Mouse (Mus musculus): Measurements from ENCODE around the gene Nxpe5. TPM values are rescaled to one million over a fixed set of nuclear protein-coding genes. Genes with fewer than 3 reads are reported as not detected.
"Not testable (repeated sequence)": the region's sequence is repeated elsewhere in the genome, so short reads cannot be mapped to it uniquely, and the experiment has no call there.

Nxpe5 gene
- polyA plus RNA-seq, 1 experiment from 2014 or later, result not detected

- not testable (repeated sequence) for H3K4me2 ChIP-seq; H3K27ac ChIP-seq (replicated peaks); H3K9ac ChIP-seq; ATAC-seq (ENCODE audit: extremely low read depth, insufficient number of reproducible peaks, low FRiP score, low TSS enrichment); H3K4me1 ChIP-seq; H3K27me3 ChIP-seq (replicated peaks); H3K36me3 ChIP-seq; H3K4me3 ChIP-seq
- H3K9me3 ChIP-seq, result peaks cover 43% of the 10 kb centered on the region
- 90% methylated on average over 13 of the region's 13 CpGs for WGBS
These were observed 9.1 kb upstream of the Nxpe5 start for GRCm38 (mm10) chr5:138216632-138217031.

DNA sequence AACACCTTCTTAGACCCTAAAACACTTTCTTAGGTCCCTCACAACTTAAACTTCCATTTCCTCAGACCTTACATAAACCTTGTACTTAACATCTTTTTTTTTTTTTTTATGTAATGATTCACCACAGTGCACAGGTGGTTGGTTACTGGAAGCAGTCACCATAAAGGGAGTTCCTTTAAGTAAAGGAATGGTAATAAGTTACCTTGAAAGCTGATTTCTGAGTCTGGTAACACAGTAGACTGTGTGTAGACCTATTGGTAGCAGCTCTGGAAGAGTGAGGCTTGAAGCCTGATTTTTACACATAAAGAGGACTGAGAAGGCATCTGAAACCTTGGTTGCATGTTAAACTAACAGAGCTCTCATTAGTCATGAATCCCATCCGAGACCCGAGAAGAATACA lies 5.8 kb upstream of the Nxpe5 start:
- H3K4me1 ChIP-seq, result no peaks in the 10 kb centered on the region
- peaks cover 26% of the 10 kb centered on the region for H3K9me3 ChIP-seq
- H3K9ac ChIP-seq, result no peak overlapping the region
- ATAC-seq (ENCODE audit: extremely low read depth, insufficient number of reproducible peaks, low FRiP score, low TSS enrichment), result no peak
- 0 out of 2 replicates have a peak, but pooled peaks cover 6% of the 10 kb centered on the region for H3K27me3 ChIP-seq (replicated peaks)
- H3K4me3 ChIP-seq, result no peak overlapping the region
- no peak overlapping the region for H3K4me2 ChIP-seq
- 61% methylated on average over 2 of the region's 2 CpGs for WGBS
- no peaks in the 10 kb centered on the region for H3K36me3 ChIP-seq
- H3K27ac ChIP-seq (replicated peaks), result no peak overlapping the region

GRCm38 (mm10) chr5:138222111-138222510 lies 3.6 kb upstream of the Nxpe5 start:
- no peak overlapping the region for H3K4me2 ChIP-seq
- peaks cover 6% of the 10 kb centered on the region; the same call in 1 of the 2 replicates for H3K9me3 ChIP-seq
- no peak overlapping the region for H3K9ac ChIP-seq
- no peaks in the 10 kb centered on the region for H3K4me1 ChIP-seq
- 23% methylated on average over 4 of the region's 4 CpGs for WGBS
- H3K27me3 ChIP-seq (replicated peaks), result 0 out of 2 replicates have a peak, but pooled peaks cover 6% of the 10 kb centered on the region
- no peaks in the 10 kb centered on the region for H3K36me3 ChIP-seq
- H3K4me3 ChIP-seq, result no peak overlapping the region
- ATAC-seq (ENCODE audit: extremely low read depth, insufficient number of reproducible peaks, low FRiP score, low TSS enrichment), result no peak
- H3K27ac ChIP-seq (replicated peaks), result no peak overlapping the region

DNA sequence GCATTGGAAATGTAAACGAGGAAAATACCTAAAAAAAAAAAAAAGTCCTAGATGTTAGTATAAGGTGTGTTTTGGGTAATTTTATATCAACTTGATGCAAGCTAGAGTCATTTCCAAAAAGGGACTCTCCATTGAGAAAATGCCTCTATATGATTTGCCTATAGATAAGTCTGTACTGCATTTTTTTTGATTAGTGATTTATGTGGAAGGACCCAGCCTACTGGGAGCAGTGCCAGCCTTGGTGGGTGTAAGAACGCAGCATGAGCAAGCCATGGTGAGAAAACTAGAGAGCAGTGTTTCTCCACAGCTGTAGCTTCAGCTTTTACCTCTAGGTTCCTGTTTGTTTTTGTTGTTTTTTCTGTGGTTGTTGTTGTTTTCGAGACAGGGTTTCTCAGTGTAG lies 2.4 kb upstream of the Nxpe5 start:
- H3K9me3 ChIP-seq, result no peaks in the 10 kb centered on the region
- H3K4me1 ChIP-seq, result no peaks in the 10 kb centered on the region
- 45% methylated on average over 3 of the region's 3 CpGs for WGBS
- H3K4me2 ChIP-seq, result no peak overlapping the region
- 0 out of 2 replicates have a peak, but pooled peaks cover 6% of the 10 kb centered on the region for H3K27me3 ChIP-seq (replicated peaks)
- ATAC-seq (ENCODE audit: extremely low read depth, insufficient number of reproducible peaks, low FRiP score, low TSS enrichment), result no peak
- H3K4me3 ChIP-seq, result no peak overlapping the region
- H3K9ac ChIP-seq, result no peak overlapping the region
- no peaks in the 10 kb centered on the region for H3K36me3 ChIP-seq
- H3K27ac ChIP-seq (replicated peaks), result no peak overlapping the region

DNA sequence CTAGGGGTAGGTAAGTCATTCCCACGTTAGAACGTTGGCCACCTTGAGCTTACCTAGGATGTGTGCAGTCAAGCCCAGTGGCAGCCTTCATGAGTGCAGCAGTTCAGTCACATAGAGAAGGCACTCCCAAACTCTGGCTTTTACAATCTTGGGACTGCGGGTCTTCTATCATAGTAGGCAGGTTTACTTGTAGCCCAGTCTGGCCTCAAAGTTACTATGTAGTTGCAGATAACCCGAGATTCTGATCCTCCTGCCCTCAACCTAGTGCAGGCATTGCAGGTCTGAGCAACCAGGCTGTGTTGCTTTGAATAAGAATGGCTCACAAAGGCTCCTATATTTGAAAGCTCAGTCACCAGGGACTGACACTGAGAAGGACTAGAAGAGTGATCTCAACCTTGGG lies 793 bp downstream of the Nxpe5 start:
- H3K27me3 ChIP-seq (replicated peaks), result no peaks in the 10 kb centered on the region
- no peaks in the 10 kb centered on the region for H3K36me3 ChIP-seq
- 79% methylated on average over 4 of the region's 4 CpGs for WGBS
- no peak overlapping the region for H3K4me2 ChIP-seq
- H3K9ac ChIP-seq, result no peak overlapping the region
- no peak for ATAC-seq (ENCODE audit: extremely low read depth, insufficient number of reproducible peaks, low FRiP score, low TSS enrichment)
- no peak overlapping the region for H3K4me3 ChIP-seq
- no peaks in the 10 kb centered on the region for H3K4me1 ChIP-seq
- H3K27ac ChIP-seq (replicated peaks), result no peak overlapping the region
- H3K9me3 ChIP-seq, result no peaks in the 10 kb centered on the region

DNA sequence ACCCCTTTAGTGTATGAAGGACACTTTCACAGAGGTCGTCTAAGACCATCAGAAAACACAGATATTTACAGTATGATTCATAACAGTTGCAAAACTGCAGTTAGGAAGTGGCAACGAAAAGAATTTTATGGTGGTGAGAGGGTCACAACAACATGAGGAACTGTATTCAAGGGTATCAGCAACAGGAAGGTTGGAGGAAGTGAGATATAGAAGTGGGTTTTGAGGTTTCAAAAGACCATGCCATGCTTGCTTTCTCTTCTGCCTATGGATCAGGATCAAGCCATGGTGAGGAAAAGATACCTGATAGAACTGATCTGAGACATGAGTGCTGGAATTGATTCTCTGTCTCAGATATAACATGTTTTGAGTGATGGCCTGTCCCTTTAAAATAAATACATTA lies 1.7 kb downstream of the Nxpe5 start:
- 52% methylated on average over 2 of the region's 2 CpGs for WGBS
- no peak overlapping the region for H3K27ac ChIP-seq (replicated peaks)
- H3K36me3 ChIP-seq, result no peaks in the 10 kb centered on the region
- H3K27me3 ChIP-seq (replicated peaks), result no peaks in the 10 kb centered on the region
- H3K9me3 ChIP-seq, result no peaks in the 10 kb centered on the region
- no peaks in the 10 kb centered on the region for H3K4me1 ChIP-seq
- ATAC-seq (ENCODE audit: extremely low read depth, insufficient number of reproducible peaks, low FRiP score, low TSS enrichment), result no peak
- no peak overlapping the region for H3K9ac ChIP-seq
- H3K4me2 ChIP-seq, result no peak overlapping the region
- no peak overlapping the region for H3K4me3 ChIP-seq

DNA sequence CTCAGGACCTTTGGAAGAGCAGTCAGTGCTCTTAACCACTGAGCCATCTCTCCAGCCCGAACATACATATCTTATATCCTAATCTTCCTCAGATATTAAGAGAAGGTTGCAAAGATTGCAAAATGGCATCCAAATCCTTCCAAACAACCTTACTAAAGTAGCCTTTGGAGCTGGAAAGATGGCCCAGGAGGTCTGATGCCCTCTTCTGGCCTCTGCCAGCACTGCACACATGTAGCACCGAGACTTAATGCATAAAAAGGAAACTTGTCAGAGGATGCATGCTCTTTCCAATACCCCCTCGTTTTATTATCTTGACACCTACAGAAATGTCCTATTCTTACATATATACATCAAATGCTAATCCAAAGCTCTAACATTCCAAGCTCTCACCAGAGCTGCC lies 2.3 kb downstream of the Nxpe5 start:
- Histone ChIP-seq H3K4me3 (no peak overlapping the region), H3K36me3 (no peaks in the 10 kb centered on the region), H3K9me3 (no peaks in the 10 kb centered on the region), H3K4me2 (no peak overlapping the region), H3K27me3 (replicated peaks) (no peaks in the 10 kb centered on the region), H3K27ac (replicated peaks) (no peak overlapping the region), H3K4me1 (no peaks in the 10 kb centered on the region), H3K9ac (no peak overlapping the region)
- WGBS, result 58% methylated on average over 3 of the region's 3 CpGs
- no peak for ATAC-seq (ENCODE audit: extremely low read depth, insufficient number of reproducible peaks, low FRiP score, low TSS enrichment)

DNA sequence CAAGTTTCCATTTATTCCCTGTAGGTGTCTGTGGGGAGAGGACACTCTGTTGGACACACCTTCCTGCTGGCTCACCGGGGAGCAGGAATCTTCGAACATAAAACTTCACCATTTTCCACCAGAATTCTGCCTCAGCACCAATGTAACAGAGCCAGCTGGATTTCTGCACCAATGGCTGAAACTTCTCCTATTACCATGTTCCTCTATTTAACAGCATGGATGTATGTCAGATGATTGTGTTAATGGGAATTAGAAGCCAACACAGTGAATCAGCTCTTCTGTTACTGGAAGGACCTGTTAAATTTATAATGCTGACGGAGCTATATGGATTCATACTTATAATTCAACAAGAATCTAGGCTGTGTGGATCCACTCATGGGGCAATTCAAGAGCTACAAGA lies 3.8 kb downstream of the Nxpe5 start:
- no peak for ATAC-seq (ENCODE audit: extremely low read depth, insufficient number of reproducible peaks, low FRiP score, low TSS enrichment)
- WGBS, result 79% methylated on average over 3 of the region's 3 CpGs

DNA sequence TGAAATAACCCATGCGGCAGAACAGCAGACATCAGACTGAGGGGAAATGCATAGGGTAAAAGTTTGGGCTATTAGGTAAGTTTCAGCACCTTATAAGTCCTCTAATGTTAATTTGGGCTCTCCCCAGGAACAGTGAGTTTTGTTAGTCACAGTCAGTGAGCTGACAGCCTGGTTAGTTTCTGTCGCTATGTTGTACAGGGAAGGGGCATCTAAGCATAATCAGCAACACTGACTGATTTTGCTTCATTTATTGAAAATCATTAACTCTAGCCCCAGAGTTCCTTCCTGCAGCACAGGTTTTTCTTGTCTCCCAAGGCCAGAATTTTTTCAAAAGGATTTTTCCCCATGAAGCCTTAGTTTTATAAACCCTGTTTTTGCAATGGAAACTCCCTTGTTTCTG lies 8.1 kb downstream of the Nxpe5 start:
- Histone ChIP-seq H3K4me1 (no peaks in the 10 kb centered on the region), H3K4me3 (no peak overlapping the region), H3K27ac (replicated peaks) (no peak overlapping the region), H3K4me2 (no peak overlapping the region), H3K27me3 (replicated peaks) (no peaks in the 10 kb centered on the region), H3K36me3 (no peaks in the 10 kb centered on the region), H3K9ac (no peak overlapping the region), H3K9me3 (no peaks in the 10 kb centered on the region)
- no peak for ATAC-seq (ENCODE audit: extremely low read depth, insufficient number of reproducible peaks, low FRiP score, low TSS enrichment)
- 74% methylated on average over 2 of the region's 2 CpGs for WGBS

More for the DNA sequence above, 3.8 kb downstream of the Nxpe5 start:
- no peaks in the 10 kb centered on the region for H3K27me3 ChIP-seq (replicated peaks)
- H3K36me3 ChIP-seq, result no peaks in the 10 kb centered on the region
- H3K4me1 ChIP-seq, result no peaks in the 10 kb centered on the region
- no peak overlapping the region for H3K27ac ChIP-seq (replicated peaks)
- no peak overlapping the region for H3K9ac ChIP-seq
- no peaks in the 10 kb centered on the region for H3K9me3 ChIP-seq
- no peak overlapping the region for H3K4me2 ChIP-seq
- no peak overlapping the region for H3K4me3 ChIP-seq

DNA sequence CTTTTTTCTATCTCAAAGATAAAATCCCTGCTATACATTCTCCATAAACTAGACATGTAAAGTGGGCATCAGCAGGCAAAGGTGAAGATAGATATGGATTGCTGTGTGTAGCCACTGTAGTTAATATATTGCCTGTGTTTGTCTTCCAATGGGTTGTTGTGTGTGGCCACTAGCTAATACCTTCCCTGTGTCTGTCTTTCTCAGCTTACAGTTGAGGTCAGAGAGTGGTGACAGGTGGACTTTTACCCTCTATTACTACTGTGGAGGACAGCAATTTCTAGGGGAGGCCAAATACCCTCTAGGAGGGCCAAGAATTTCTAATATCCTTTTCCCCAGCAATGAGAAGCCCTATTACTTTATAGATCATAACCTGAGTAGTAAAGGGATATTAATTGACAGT lies 8.5 kb downstream of the Nxpe5 start:
- Histone ChIP-seq H3K9me3 (no peaks in the 10 kb centered on the region), H3K27me3 (replicated peaks) (no peaks in the 10 kb centered on the region), H3K9ac (no peak overlapping the region), H3K36me3 (no peaks in the 10 kb centered on the region), H3K27ac (replicated peaks) (no peak overlapping the region), H3K4me1 (no peaks in the 10 kb centered on the region), H3K4me3 (no peak overlapping the region), H3K4me2 (no peak overlapping the region)
- ATAC-seq (ENCODE audit: extremely low read depth, insufficient number of reproducible peaks, low FRiP score, low TSS enrichment), result no peak

- no peaks in the 10 kb centered on the region for H3K4me1 ChIP-seq
- no peaks in the 10 kb centered on the region; the same call in 1 of the 2 replicates for H3K9me3 ChIP-seq
- no peak overlapping the region for H3K4me2 ChIP-seq
- no peaks in the 10 kb centered on the region for H3K27me3 ChIP-seq (replicated peaks)
- H3K9ac ChIP-seq, result no peak overlapping the region
- ATAC-seq (ENCODE audit: extremely low read depth, insufficient number of reproducible peaks, low FRiP score, low TSS enrichment), result no peak
- no peak overlapping the region for H3K27ac ChIP-seq (replicated peaks)
- no peak overlapping the region for H3K4me3 ChIP-seq
- WGBS, result 30% methylated on average over 2 of the region's 2 CpGs
- H3K36me3 ChIP-seq, result no peaks in the 10 kb centered on the region
These were observed 15.8 kb downstream of the Nxpe5 start for GRCm38 (mm10) chr5:138241511-138241910.

GRCm38 (mm10) chr5:138251144-138251543 lies 25.4 kb downstream of the Nxpe5 start:
- Histone ChIP-seq H3K27ac (replicated peaks) (no peak overlapping the region), H3K4me3 (no peak overlapping the region), H3K36me3 (no peaks in the 10 kb centered on the region), H3K27me3 (replicated peaks) (no peaks in the 10 kb centered on the region), H3K9me3 (no peaks in the 10 kb centered on the region), H3K4me1 (peaks cover 8% of the 10 kb centered on the region), H3K4me2 (no peak overlapping the region), H3K9ac (no peak overlapping the region)
- WGBS, result 78% methylated on average over 12 of the region's 12 CpGs
- no peak for ATAC-seq (ENCODE audit: extremely low read depth, insufficient number of reproducible peaks, low FRiP score, low TSS enrichment)

Measured in heart, embryonic 13.5 days (tissue).